ENCODE assay signal across 8 mouse cellular contexts in the genomic region with DNA sequence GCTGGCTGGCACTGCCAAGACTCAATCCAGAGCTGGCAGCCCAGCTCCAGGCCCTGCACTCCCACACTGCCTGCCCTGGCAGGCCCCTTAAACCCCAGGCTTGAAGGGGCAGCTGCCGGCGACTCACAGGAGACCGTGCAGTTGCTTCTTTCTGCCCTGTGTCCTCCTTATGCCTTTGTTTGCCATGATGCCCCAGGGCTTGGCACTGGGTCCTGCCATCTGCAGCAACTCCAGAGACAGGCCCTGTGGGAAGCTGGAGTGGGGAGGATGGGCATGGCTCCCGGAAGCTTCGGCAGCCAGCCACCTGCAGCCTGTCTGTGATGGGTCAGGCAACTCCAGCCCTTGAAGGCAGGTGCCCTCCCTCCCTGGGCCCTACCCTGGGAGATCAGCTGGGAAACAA. TPM values are rescaled to one million over a fixed set of nuclear protein-coding genes. Genes with fewer than 3 reads are reported as not detected.
DNase-seq lines count a peak whose midpoint lies in the region; ATAC-seq and TF ChIP-seq lines count a peak whose summit lies in the region.

No protein-coding gene starts in this region.

- no peak for TF ChIP-seq CTCF in cerebellum, adult 2 months (IDR thresholded peaks at IDR 0.05; ENCODE audit: borderline replicate concordance, insufficient read depth, low read depth, low read length)

- 0 out of 2 replicates have a peak overlapping the region, but pooled peaks have one; percentile 9 for H3K9ac ChIP-seq in midbrain, embryonic 14.5 days (replicated peaks; ENCODE audit: low read length)

- no peaks in the 10 kb centered on the region for H3K27me3 ChIP-seq in cerebellum, adult 2 months (ENCODE audit: control insufficient read depth, insufficient read depth, low read length)
- no peaks in the 10 kb centered on the region for H3K27me3 ChIP-seq in midbrain, embryonic 14.5 days (ENCODE audit: control insufficient read depth, insufficient read depth, low read length)

- no peak overlapping the region for H3K4me3 ChIP-seq in cerebellum, adult 2 months (replicated peaks; ENCODE audit: insufficient read depth, low read depth, low read length)
- no peak overlapping the region for H3K4me3 ChIP-seq in midbrain, embryonic 14.5 days (replicated peaks; ENCODE audit: low read depth, low read length)

- DNase-seq in left cerebral cortex, postnatal 4 days, result peak; percentile 98
- DNase-seq in left cerebral cortex, postnatal 10 days (ENCODE audit: extremely low spot score in 1 of 2, low spot score in 2 of 2), result no peak
- peak; percentile 94 to 97 for DNase-seq in cerebellum, adult 2 months
- DNase-seq in gastrocnemius, postnatal 25 days, result peak; percentile 83
- peak; percentile 73 for DNase-seq in midbrain, embryonic 14.5 days
- DNase-seq in embryo, embryonic 10.5 days (ENCODE audit: low spot score), result no peak
- DNase-seq in embryo, embryonic 9.5 days (ENCODE audit: extremely low spot score), result no peak

- WGBS in cerebellum, adult 2 months, result 6% methylated on average over 5 of the region's 5 CpGs
- WGBS in midbrain, embryonic 14.5 days, result 39% methylated on average over 5 of the region's 5 CpGs

- H3K9me3 ChIP-seq in midbrain, embryonic 14.5 days (ENCODE audit: control insufficient read depth, low read length), result no peaks in the 10 kb centered on the region

- ATAC-seq in midbrain, embryonic 14.5 days (ENCODE audit: low FRiP score, low TSS enrichment), result no peak
- ATAC-seq in monocyte, adult 5-6 weeks (replicated peaks; ENCODE audit: insufficient number of reproducible peaks, low FRiP score, low TSS enrichment, poor library complexity, severe bottlenecking), result no peak

- TF ChIP-seq POLR2A in cerebellum, adult 2 months (IDR thresholded peaks at IDR 0.05; ENCODE audit: borderline replicate concordance, insufficient read depth, low read length), result no peak

- no peaks in the 10 kb centered on the region for H3K36me3 ChIP-seq in midbrain, embryonic 14.5 days (ENCODE audit: control insufficient read depth, insufficient read depth, low read length)

- H3K4me1 ChIP-seq in cerebellum, adult 2 months (ENCODE audit: control insufficient read depth, insufficient read depth, low read length), result peaks cover 89% of the 10 kb centered on the region
- peaks cover 97% of the 10 kb centered on the region for H3K4me1 ChIP-seq in midbrain, embryonic 14.5 days (ENCODE audit: control insufficient read depth, insufficient read depth, low read length)

- intact Hi-C loops in left cerebral cortex, postnatal 4 days (cut with DNase I), result loop anchor here (10.0 kb wide), 1 partner anchor 110 kb away; no protein-coding TSS in a partner anchor
- intact Hi-C loops in left cerebral cortex, postnatal 10 days (cut with DNase I), result no loop called here

- 0 out of 2 replicates have a peak overlapping the region, but pooled peaks have one; percentile 0 for H3K4me2 ChIP-seq in midbrain, embryonic 14.5 days (ENCODE audit: low read length)

- H3K27ac ChIP-seq in cerebellum, adult 2 months (ENCODE audit: insufficient read depth, low read length), result peak overlapping the region; percentile 15; the same call in 1 of the 2 replicates
- peak overlapping the region; percentile 79 for H3K27ac ChIP-seq in midbrain, embryonic 14.5 days (replicated peaks; ENCODE audit: low read depth, low read length)

RNA-seq across cellular contexts. Expression of a gene that starts 24.0 kb away (rescaled TPM):
- 100 to 1,000 TPM; 110 to 115 TPM for total RNA-seq in left cerebral cortex, postnatal 4 days (2021)
- total RNA-seq in left cerebral cortex, postnatal 10 days (2021), result 100 to 1,000 TPM; 131 to 146 TPM
- polyA plus RNA-seq in cerebellum, adult 2 months (2012; rRNA removed), result 86.8 and 93.2 TPM in 2 replicates
- 100 to 1,000 TPM in 1 of 2 experiments, 10 to 100 TPM in 1; 92.7 to 108 TPM for total RNA-seq in gastrocnemius, postnatal 25 days (2021)
- polyA plus RNA-seq in midbrain, embryonic 14.5 days (2014; fragmentation: Nextera tagmentation; extraction: Ambion mirVana), result 23.7 and 24.0 TPM in 2 replicates
- 14.4 to 63.8 TPM (median 24.3 TPM) in 3 replicates for total RNA-seq in monocyte, adult 5-6 weeks (2017)

Comparison
In these comparisons a context has a peak if more than half of its experiments do, and no peak if none do; other contexts are left out.
1. DNase-seq: peak in left cerebral cortex, postnatal 4 days (single experiment), cerebellum, adult 2 months (2 of 2), gastrocnemius, postnatal 25 days (single experiment) and midbrain, embryonic 14.5 days (single experiment); none in left cerebral cortex, postnatal 10 days (0 of 2), embryo, embryonic 10.5 days (single experiment) and embryo, embryonic 9.5 days (single experiment).